Mouse (Mus musculus) heart, postnatal 36 days (tissue): ENCODE measurements around the gene Klrc1. TPM values are rescaled to one million over a fixed set of nuclear protein-coding genes. Genes with fewer than 3 reads are reported as not detected.
"Not testable (repeated sequence)": the region's sequence is repeated elsewhere in the genome, so short reads cannot be mapped to it uniquely, and the experiment has no call there.

Source experiments
- DNase-seq, 2 experiments: peaks; one replicate each; pipeline ENCODE4 v3.0.0; 2021 to 2022
- intact Hi-C: fragments of 180-260 bp; cut with DNase I; formaldehyde crosslinking; loops from one replicate; pipeline ENCODE4 v1.15.1; 2025
- microRNA-seq, 2 experiments: library from miRNA; unstranded; fragments of <30 nt; microRNA quantifications; one replicate each; pipeline ENCODE4 v1.2.0; 2021; ENCODE audit warnings: borderline number of aligned reads in 2 of 2
- total RNA-seq, 2 experiments: library from RNA; stranded (reverse); gene quantifications; 2 replicates each; pipeline ENCODE4 v1.2.3; 2021

Gene Klrc1
- total RNA-seq: under 1 TPM in 1 of 2 experiments, not detected in 1; 0.41 TPM

GRCm38 (mm10) chr6:129678873-129679272 is at the start of gene Klrc1:
Gene Klrc1 (minus strand): TSS chr6:129678973.
- no peak for DNase-seq
- intact Hi-C loops: no loop called here

DNA sequence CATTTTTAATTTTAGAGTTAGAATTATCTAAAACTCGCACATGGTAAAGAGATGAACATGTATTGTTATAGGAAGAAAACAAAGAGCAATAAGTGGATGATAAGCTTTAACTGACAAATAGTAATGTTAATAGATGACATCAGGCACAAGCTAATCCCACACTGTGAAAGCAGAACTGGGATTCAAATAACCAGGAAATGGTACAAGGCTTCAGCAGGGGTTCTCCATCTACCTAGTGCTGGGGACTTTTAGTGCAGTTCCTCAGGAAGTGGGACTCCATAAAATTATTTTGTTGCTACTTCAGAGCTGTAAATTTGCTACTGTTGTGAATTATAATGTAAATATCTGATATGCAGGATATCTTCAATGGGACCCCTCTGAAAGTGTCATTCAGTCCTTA is 48.5 kb upstream of the Klrc1 start:
- intact Hi-C loops: no loop called here
- DNase-seq: no peak

GRCm38 (mm10) chr6:129721390-129721789 is 42.6 kb upstream of the Klrc1 start:
- intact Hi-C loops: no loop called here
- DNase-seq: no peak

- intact Hi-C loops: no loop called here
- no peak for DNase-seq
Observed at GRCm38 (mm10) chr6:129720487-129720886, 41.7 kb upstream of the Klrc1 start.

DNA sequence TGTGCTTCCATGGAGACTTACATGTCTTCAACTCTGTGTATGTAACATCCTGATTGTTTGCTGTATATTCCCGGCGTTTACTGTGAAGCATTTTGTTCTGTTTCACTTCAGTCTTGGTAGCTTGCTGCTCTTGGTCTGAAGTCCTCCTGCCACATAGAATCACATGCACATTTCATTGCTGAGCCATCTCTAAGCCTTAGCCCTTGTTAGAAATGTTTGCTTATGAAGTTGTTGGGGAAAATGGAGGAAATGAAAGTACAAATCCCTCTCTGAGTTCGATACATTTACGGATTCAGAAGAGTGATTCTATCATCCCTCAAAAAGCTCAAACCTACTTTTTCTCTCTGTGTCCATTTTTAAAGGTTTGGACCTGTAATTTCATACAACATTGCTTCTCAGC is 38.3 kb upstream of the Klrc1 start, which contains the start of gene Klri1:
Gene Klri1 (minus strand): TSS at position 101 of the 400 bp plus-strand sequence.
- no peak for DNase-seq
- intact Hi-C loops: no loop called here

- DNase-seq: no peak
- intact Hi-C loops: no loop called here
Observed at GRCm38 (mm10) chr6:129713566-129713965, 34.8 kb upstream of the Klrc1 start.

- intact Hi-C loops, DNase-seq: not testable (repeated sequence)
Observed at GRCm38 (mm10) chr6:129691436-129691835, 12.7 kb upstream of the Klrc1 start.

DNA sequence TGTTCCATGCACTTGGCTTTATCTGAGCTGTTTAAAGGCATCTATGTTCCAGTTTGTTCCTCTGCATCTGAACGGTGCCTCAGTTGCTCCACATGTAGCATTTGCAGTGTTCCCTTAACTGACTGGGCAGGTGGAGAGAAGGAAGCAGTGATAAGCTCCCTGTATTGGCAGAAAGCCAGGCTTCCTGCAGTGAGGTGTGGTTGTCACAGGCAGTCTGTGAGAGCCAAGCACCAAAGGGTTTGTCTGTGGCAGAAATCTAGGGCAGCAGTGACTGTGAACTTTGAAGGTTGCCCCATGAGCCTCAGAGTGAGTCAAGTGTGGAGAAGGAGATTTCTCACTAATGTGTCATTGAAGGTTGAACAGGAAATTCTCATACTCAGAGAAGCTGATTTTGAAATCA is 1.6 kb upstream of the Klrc1 start:
- DNase-seq: no peak

GRCm38 (mm10) chr6:129661301-129661700 is 17.5 kb downstream of the Klrc1 start:
- intact Hi-C loops, DNase-seq: not testable (repeated sequence)

More for the DNA sequence above, 1.6 kb upstream of the Klrc1 start:
- intact Hi-C loops: no loop called here

- intact Hi-C loops, DNase-seq: not testable (repeated sequence)
Observed at GRCm38 (mm10) chr6:129660589-129660988, 18.2 kb downstream of the Klrc1 start, which contains the start of gene Klrc2. Gene Klrc2 (minus strand): TSS chr6:129660689.

GRCm38 (mm10) chr6:129644054-129644453 is 34.7 kb downstream of the Klrc1 start:
- DNase-seq, intact Hi-C loops: not testable (repeated sequence)

DNA sequence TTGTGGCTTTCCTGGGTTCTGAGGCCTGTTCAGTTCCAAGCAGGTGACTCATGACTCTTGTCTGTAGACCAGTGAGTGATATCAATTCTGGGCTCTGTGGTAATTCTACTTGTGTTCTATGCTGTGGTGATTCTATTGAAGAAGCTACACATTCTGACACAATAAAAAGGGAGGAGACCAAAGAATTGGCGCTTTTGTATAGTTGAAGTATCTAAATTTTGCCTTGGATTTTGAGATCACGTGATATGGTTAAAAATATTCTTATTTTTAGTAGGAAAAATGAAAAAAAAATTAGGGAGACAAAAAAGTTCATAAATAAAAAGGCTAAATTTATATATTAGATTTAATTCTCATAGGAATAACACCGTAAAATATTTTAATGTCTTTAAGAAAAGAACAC is 35.5 kb downstream of the Klrc1 start, which contains the start of gene Klrc3:
Gene Klrc3 (minus strand): TSS at position 101 of the 400 bp plus-strand sequence.
- DNase-seq, intact Hi-C loops: not testable (repeated sequence)

DNA sequence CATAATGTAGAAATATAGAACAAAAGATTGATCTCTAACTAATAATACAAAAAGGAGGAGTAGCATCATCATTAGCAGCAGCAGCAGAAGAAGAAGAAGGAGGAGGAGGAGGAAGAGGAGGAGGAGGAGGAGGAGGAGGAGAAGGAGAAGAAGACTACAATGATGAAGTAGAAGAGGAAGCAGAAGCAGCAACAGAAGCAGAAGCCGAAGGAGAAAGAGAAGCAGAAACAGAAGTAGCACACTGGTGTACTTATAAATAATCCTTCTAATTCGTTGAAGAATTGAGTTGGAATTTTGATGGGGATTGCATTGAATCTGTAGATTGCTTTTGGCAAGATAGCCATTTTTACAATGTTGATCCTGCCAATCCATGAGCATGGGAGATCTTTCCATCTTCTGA is 47.7 kb downstream of the Klrc1 start:
- DNase-seq, intact Hi-C loops: not testable (repeated sequence)

DNA sequence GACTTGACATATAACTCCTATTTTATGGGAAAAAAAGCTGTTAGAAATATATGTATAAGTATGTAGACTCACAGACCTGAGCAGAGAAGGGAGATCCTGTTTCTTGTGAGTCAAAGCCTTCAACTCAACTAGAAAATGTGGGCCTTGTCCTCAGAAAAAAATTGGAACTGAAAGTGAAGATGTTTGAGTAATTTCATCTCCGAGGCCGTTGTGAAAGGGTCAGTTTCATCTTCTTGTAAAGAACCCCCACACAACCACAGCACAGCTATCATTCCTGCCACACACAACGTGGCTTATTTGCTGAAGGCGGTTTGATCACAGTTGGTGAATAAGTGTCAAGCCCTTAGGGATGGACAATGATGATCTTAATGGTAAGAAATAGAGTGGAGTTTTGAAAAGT is 55.0 kb downstream of the Klrc1 start, which contains the start of gene Klrk1:
Gene Klrk1 (minus strand): TSS at position 130 of the 400 bp plus-strand sequence.
- no peak for DNase-seq
- intact Hi-C loops: no loop called here

Small RNAs within 50 kb of the gene (microRNA-seq; reads per million reads assigned to microRNA genes)
- 0 reads per million in 2 experiments for gene Mir680-1

Other genes starting within 250 kb of the Klrc1 start
- 10 to 100 TPM in 1 of 2 experiments, 1 to 10 TPM in 1; 9.8 to 11.1 TPM for gene Clec1a, start 227.0 kb downstream of the Klrc1 start, total RNA-seq
- gene Olr1, start 171.8 kb downstream of the Klrc1 start, total RNA-seq: under 1 TPM; 0.08 to 0.16 TPM
- not detected for gene Tmem52b, start 166.4 kb downstream of the Klrc1 start, total RNA-seq
- gene Gabarapl1, start 145.8 kb downstream of the Klrc1 start, total RNA-seq: 100 to 1,000 TPM; 151 to 152 TPM
- gene Klre1, start 101.1 kb downstream of the Klrc1 start, total RNA-seq: not detected
- gene Klrd1, start 87.2 kb downstream of the Klrc1 start, total RNA-seq: under 1 TPM in 1 of 2 experiments, not detected in 1; 0.38 TPM
- gene Klrk1, start 55.1 kb downstream of the Klrc1 start, total RNA-seq: under 1 TPM in 1 of 2 experiments, not detected in 1; 0.19 TPM
- not detected for gene Klrc3, start 35.6 kb downstream of the Klrc1 start, total RNA-seq
- gene Klrc2, start 18.3 kb downstream of the Klrc1 start, total RNA-seq: not detected
- not detected for gene Klri1, start 38.2 kb upstream of the Klrc1 start, total RNA-seq
- not detected for gene Klri2, start 61.5 kb upstream of the Klrc1 start, total RNA-seq
- gene Gm156, start 105.3 kb upstream of the Klrc1 start, total RNA-seq: not detected
- gene Gm17631, start 183.7 kb upstream of the Klrc1 start, total RNA-seq: not detected
- not detected for gene Klra17, start 197.7 kb upstream of the Klrc1 start, total RNA-seq
- not detected for gene Klra5, start 238.7 kb upstream of the Klrc1 start, total RNA-seq